Mouse (Mus musculus): ENCODE data around the gene Cuedc1.
A peak's percentile ranks its signal among the peaks of the same experiment; 100 is the strongest.
"Not testable (repeated sequence)": the region's sequence is repeated elsewhere in the genome, so short reads cannot be mapped to it uniquely, and the experiment has no call there.

Cuedc1 gene

DNA sequence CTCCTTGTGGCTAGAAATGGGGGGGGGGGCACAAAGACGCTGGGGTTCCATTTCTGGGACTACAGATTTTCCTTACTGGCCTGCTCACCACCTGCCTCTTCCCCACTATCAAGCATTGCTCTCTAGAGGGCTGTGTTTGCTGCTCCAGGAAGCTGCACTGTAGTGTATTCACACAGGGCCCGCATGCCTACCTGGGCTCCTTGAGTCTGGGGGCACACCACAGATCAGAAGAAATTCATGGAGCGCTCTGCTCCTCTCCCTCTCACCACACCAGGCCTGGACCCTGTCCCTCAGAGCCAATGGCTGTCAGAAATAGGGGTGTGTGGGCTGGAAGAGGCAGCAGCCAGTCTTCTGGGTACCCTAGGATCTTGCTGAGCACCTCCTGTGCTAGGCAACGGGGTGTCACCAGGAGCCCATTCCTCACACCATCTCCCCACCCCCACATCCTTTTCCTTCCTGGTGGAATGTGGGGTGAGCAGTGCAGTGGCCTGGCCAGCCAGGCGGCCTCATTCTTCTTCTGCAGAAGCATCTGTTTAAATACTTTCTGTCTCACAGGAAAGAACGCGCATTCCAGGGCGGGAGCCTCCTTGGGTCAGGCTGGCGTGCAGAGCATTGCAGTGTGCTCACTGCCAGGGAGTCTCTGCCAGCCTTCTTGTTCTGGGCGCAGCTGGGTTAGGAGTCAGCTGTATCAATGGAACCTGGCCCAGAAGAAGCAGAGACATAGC is 74.9 kb downstream of the Cuedc1 start:
- peak; percentile 23 for DNase-seq

DNA sequence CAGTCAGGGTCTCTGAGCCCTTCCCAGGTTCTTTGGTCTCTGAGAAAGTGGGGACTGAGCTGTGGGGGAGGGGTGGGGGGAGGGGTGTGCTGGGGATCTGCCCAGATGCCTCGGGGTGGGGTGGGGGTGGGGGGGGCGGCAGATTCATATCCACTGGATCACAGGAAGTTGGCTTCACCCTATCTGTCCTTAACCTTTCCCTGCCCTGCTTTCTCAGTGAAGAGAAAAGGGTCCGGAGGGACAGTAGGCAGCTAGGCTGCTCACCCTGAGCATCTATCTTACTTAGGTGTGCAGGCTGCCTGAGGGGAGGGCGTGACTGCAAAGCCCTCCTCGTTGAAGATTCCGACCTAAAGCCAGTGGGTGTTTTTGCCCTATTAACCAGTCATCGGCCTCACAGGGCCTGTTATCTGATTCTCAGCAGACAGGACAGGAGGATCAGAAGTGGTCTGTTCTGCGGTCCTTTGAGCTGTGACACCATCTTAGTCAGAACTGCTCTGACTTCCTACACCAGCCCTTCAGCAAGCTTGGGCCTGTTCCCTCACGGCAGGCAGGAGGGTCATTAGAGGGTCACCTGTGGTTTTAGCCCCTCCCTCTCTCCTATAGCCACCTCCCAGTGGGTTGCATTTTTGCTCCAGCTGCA is 75.6 kb downstream of the Cuedc1 start:
- no peak for DNase-seq

DNA sequence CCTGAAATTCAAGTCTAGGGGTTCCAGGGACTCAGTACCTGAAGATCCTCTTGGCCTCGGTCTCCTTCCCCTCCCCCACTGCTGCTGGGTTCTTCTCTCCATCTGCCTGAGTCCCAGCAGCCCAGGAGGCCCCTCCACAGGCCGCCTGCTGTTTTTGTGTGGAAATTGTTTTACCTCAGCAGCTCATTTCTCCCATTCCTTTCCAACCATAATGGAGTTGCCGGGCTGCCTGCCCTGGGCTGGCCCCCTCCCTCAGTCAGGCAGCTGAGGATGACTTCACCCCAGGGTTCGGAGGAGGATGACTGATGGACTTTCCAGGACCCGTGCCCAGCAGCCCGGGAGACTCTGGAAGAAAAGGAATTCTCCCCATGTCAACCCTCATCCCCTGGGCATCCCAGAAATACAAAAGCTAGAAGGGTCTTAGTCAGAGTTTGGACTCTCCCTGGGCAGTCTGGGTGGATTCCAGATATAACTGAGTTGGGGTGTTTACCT is 82.7 kb downstream of the Cuedc1 start:
- no peak for DNase-seq

DNA sequence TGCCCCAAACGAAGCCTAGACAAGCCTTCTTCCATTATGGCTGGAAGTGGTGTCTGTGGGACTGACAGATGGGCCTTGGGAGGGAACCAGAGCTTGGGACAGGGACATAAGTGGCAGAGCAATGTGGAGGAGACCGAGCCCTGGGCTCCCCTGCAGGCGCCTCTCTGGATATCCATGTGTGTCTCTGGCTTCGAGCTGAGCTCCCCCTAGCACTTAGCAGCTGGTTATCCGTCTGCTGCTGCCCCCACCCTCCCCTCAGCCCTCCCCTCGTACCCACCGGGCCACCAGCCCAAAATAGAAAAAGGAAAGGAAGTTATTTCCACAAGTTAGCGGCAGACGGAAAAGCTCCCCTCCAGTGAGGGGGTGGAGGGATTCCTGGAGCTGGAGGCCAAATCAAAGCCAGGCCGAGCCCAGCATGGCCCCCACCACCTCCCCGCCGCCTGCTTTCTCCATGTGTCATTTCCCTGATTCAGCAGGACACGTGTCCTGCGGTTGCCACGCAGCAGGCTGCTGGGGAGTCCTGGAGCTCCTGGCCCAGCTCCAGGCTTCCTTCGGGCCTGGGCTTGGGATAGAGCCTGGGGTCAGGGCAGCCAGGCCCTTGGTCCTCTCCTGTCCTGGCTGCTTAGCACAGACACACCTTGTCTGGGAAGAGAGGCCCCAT is 83.2 kb downstream of the Cuedc1 start:
- DNase-seq = peak; percentile 68

DNA sequence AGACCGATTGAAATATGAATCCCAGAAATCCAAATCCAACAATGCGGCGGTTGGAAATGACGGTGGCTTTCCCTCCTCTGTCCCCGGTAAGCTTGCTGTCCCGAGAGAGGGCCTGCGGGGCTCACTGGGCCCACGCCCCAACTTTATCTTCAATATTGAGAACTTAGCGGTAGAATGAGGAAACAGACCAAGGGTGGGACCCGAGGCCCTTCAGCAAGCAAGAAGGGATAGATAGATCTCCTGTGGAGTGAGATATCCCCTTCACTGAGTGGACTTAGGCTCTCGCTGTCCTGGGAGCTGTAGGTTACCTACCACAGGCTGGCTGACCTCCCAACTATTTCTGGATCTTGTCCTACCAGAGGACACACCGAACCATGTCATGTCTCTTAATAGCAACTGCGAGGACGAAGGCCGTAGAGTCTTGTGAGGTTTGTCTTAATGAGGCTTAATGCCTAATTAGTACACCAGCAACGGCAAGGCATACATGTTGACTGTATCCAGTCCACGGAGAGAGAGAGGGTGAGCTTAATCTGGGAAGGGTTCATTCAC is 86.8 kb downstream of the Cuedc1 start:
- DNase-seq = no peak

DNA sequence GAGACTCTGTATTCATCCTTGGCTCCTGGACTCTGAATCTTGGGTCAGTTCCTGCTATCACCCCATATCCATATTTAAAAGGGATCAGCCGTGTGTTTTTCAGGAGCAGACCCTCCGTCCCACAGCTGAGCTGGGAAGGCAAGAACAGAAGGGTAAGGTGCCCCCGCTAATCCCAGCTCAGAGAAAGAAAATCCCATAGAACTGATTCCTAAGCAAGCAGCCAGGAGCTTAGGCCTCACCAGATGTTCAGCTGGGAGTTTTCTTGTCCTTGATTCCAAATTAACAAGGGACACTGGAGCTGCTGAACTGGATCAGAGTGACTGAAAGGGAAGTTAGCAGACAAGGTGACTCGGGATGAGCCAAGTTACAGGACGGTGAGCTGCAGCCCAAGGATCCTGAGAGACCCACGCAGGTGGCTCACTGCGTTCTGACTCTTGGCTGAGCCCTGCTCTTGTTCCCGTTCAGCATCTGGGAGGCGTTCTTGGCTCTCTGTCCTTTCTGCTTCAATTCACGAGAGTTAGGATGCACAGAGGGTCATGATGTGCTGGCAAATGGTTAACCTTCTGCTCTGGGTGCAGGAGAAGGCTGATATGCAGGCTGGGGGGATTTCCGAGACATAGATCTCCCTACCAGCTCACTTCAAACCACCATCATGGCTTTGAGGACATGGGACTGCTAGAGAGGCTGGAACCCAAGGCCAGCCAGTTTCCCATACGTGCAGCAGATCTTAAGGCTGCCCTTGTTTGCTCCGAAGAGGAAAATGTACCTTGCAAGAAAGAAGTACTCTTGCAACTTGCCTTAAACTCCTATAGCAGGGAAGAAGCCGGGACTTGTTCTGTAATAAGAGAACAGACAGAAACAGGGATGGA is 88.5 kb downstream of the Cuedc1 start:
- peak; percentile 22 for DNase-seq

DNA sequence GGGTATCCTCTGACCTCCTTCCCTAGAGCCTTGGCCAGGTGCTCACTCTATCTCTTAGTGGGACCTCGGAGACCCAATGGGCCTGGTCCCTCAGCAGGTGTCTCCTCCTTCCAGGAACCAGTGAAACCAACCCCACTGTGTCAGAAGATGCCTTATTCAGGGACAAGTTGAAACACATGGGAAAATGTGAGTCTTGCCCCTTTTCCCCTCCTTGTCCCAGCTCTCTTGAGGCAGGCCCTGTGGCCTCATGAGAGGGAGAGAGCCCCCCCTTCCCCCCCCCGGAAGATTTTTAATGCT is 89.0 kb downstream of the Cuedc1 start:
- peak; percentile 22 for DNase-seq

DNA sequence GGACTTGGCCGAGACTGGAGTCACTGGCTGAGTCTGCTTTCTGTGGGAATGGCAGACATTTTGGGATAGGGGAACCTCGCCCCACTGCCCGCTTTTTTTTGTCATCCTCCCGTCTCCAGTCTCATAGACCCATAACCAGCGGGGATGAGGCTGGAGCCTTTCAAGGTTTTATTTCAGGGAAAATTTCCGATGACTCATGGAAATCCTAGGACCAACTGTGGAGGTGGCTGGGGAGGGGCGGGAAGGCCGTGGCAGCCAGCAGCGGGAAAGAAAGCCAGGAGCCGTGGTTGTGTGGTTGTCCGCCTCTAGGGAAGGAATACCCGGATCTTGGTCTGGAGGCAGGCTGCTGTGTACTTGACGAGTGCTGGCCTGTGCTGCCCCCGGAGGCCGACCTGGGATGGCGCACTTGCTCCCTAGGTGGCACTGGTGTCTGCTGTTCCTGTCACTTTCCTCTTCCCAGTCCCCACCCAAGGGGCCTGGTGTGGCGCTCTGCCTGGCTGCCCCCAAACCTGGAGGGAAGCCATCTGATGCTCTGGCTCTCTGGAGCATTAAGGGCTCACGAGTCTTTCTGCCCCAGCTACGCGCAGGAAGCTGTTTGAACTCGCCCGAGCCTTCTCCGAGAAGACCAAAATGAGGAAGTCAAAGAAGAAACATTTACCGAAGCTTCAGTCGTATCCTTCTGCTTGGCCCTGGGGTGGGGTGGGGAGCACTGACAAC is 89.7 kb downstream of the Cuedc1 start:
- DNase-seq = peak; percentile 93

DNA sequence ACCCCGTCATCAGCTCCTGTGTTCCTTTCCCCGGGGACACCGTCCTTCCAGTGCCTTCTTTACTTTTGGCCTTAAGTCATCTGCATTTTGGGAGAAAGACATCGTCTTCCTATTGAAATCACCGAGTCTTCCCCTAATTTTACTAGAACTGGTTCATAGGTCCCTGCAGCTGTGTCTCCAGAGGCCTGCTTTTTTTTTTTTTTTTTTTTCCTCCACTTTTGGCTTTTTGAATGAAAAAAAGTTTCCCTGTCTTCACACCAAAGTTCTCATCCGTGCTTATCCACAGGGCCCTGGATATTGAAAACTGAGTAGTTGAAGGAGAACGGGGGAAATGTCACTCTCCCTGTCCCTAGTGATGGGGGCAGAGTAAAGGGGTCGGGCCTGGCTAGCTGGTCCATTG is 90.4 kb downstream of the Cuedc1 start:
- DNase-seq = no peak

DNA sequence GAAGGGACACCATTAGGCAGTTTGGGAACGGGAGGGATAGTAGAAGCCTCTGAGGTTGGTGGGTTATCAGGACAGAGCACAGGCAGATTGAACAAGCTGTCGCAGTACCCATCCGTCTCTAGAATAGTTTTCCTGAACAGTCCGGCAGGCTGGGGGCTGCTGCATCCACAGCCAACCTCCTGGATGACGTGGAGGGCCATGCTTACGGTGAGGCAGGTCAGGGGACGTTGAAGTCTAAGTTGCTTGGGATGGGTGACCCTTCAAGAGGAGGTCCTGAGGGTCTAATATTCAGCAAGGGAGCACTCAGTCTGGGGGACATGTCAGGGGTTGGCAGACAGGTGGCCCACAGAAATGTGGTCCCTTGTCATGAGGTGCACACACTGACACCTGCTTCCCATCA is 90.8 kb downstream of the Cuedc1 start:
- peak; percentile 29 for DNase-seq

DNA sequence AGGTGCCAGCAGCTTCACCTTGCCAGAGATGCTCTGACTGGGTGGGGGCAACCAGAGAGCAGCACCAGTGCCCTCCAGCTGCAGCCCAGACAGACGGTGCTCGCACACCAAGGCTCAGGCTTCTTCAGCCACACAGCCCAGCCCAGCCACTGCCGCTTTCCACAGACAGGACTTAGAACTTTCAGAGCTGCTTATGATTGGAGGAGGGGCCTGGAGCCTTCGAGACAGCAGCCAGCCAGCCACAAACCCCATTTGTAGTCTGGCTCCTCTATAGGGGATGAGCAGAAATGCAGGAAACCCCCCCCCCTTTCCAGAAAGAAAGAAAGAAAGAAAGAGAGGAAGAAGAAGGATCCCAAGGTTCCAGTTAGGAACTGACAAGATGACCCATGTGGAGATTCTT is 94.7 kb downstream of the Cuedc1 start:
- no peak for DNase-seq

DNA sequence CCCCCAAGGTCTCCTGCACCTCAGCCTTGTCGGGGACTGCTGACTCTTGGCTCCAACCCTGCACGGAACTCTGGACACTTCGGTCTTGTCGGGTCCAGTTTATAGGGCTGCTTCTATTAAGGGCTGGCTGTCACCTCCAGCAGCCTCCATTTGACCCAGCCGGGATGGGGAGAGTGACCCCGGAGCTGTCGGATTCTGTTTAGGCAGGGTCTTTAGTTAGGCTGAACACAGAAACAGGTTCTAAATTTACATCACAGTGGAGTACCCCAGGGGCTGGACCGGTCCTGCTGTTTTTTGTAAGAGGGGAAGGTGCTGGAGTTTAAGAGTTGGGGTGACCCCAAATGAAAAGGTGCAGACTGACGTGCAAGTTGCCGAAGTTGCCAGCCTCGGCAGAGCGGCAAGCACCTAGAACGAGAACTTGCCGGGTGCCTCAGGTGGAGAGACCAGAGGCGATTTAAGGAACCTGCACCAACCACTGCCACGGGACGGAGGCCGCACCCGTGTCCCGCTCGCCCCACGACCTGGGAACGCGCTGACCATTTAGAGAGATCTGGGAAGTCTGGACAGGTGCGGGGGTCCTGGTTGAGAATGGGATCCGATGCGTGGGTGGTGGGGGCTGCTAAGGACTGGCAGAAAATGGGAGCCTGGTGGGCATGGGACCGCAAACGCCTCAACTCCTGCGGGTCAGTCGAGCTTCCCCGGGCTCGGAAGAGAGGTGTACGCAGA is 95.4 kb downstream of the Cuedc1 start:
- no peak for DNase-seq

DNA sequence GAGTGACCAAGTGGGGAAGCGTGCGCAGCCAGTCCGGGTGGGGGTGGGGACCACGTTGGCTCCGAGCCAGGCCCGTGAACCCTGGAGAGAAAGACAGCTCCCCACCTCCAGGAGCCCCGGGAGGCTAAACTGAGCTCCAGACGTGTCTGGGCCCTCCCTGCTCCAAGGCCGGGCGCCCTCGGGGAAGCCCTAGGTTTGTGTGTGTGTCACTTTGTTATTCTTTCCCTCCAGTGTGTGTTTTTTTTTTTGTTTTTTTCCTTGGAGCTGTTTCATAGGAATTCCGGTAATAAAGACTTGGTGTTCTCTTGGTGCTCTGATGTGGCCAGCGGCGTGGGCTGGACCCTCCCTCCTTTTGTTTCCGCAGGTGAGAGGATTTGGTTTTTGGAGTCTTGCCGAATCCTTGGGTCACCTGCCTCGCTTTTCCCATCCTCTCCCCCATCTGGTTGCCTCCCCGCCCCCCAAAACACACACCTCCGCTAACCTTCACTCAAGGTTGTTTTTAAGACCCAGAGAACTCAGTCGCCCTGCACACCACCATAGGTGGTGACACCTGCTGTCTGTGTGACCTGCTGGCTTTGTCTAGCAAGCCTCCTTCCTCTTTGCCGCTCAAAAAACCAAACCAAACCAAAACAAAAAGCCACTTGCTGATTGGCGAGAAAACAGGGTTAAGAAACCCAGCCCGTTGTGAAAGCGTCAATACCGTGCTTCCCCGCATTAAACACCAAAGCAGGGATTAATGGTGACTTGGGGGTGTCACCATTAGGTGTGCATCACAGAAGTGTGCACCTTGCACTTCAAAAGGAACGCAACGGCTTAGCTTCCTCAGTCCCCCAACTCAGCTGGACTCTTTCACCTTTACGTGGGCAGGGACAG is 96.2 kb downstream of the Cuedc1 start:
- DNase-seq = no peak

DNA sequence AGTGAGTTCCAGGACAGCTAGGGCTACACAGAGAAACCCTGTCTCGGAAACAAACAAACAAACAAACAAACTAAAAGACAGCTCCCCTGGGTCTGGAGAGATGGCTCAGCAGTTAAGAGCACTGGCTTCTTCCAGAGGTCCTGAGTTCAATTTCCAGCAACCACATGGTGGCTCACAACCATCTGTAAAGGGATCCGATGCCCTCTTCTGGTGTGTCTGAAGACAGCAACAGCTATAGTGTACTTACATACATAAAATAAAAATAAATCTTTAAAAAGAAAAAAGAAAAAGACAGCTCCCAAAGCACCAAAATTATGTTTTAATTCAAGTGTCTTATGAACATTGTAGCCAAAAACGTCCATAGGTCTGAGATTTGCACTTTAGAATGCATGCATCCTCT is 97.8 kb downstream of the Cuedc1 start:
- DNase-seq = not testable (repeated sequence)

DNA sequence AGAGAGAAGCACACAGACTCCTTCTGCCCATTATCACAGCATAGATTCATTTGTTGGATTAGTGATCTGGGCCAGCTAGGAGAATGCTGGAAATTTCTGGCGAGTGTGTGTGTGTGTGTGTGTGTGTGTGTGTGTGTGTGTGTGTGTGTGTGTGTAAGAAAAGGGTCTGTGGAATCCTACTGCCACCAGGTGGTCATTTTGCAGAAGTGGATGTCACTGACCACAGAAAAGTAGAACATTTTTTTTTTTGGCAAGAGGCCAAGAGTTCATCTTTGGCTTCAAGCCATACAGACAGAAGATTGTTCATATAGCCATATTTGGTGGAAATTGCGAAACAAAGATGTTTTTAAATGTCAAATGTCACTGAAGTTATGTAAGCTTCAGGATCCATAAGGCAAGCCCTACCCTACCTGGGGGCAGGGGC is 99.3 kb downstream of the Cuedc1 start:
- DNase-seq = no peak

DNA sequence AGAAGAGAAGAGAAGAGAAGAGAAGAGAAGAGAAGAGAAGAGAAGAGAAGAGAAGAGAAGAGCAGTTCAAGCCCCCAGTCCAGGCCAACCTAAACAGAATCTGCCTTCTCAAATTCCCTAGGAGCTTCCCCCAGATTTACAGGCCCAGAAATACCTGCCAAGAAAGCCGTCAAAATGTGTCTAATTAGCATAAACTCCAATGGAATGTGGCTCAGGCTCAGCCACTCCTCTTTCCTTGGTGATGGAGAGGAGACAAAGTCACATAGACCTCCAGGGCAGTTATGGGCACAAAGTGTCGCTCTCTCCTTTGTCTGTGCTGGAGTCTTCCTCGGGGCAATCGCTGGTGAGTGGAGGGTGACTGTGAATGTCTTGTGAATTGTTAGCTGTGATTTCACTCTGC is 100.4 kb downstream of the Cuedc1 start:
- no peak for DNase-seq

DNA sequence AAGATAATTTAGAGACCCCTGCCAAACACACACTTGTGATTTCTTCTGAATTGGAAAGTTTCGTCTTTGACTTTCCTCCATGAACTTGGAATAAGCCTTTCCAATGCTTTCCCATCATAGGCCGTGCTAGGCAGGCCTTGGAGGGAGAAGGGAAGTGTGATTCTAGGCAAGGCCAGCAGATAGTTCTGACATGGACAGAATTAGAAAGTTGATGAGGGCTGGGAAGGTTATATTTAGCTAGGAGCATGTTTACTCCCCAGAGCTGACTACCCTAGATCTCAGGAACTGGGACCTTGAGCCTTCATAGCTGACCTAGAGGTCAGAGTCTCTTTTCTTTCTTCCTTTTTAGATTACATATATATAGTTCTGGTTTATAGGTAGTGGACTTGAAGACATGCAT is 103.3 kb downstream of the Cuedc1 start:
- no peak for DNase-seq

DNA sequence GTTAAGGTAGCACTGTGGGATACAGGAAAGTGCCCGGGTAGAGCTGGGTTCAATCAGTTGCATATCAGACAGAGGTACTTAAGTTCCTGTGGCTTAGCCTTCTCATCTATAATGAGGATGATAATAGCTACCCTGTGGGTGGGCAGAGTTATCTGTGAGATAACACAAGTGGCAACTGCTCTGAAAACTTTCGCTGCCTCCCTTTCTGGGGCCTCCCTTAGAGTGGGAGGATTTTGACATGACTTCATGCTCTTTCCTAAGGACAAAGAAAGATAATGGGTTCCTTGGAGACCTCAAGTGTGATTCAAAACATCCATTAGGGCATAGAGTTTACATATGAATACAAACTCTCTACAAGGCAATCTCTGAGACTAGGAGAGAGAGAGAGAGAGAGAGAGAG is 104.2 kb downstream of the Cuedc1 start:
- DNase-seq = no peak

DNA sequence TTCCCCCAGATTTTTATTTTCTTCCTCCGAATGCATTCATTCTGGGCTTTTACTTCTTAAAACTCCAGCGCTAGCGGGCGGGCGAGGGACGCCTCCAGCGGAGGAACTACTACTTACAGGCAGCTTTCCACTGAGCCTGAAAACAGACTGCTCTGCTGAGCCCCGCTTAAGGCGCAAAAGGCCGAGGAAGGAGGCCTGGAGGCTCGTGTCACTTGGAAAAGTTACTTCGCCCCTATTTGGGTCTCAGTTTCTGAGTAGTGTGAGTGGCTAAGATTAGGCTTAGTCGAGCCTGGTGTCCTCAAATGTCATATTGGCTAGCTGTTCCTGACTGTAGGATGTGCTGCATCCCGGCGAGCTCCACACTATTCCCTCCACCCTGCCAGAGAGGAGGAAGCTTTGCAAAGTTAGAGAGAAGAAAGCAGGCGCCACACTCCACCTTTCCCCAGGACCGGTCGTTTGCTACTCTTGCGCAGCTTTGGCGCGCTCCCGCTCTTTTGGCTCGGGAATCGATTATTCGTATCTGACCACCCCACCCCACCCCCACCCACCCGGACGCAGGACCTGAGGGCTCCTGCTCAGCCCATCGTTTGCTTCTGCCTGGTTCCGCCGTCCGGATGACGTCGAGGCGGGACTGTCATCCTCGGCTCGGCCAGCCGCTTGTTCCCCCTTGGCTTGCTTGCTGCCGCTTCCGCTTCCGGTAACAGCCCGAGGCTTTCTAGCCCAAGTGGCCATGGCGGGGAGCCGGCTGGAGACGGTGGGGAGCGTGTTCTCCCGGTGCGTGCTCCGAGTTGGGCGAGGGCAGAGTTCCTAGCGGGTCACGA is 106.1 kb downstream of the Cuedc1 start, which contains the start of gene Mrps23:
Gene Mrps23 (plus strand): TSS at position 677 of the 821 bp plus-strand sequence.
- peak; percentile 92 for DNase-seq
